Mouse (Mus musculus) fat pad, adult 2 months (tissue): Measurements from ENCODE around the gene Postn.
A peak's percentile ranks its signal among the peaks of the same experiment; 100 is the strongest.

ENCODE experiments used
- DNase-seq: peaks from one replicate; pipeline ENCODE4 v3.0.0-alpha.2; 2011; ENCODE audit warnings: low read depth, low spot score; ENCODE audit errors: extremely low read depth

Gene Postn

DNA sequence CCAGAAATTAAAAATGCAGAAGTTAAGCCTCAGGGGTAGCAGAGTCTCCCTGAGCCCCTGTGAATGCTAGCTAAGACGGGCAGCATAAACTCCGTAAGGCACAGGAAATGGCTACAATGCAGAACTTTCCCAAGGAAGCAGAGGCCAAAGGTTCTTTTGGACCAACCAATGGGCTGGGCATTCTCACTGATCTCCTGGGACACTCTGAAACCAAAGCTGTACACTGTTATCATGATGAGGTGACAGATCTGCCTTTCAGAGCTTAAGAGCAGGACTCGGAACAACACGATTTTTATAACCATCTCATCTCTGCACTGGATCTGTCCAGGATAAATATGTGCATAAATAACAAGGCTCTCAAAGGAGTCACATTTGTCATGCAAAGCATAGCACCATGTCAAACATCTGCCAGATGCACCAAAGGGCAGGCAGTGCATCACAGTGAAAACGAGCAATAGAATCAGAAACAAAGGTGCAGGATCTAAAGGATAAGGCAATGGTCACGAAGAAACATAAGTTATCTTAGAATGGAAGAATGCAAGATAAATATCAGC is 57.0 kb downstream of the Postn start:
- no peak for DNase-seq

DNA sequence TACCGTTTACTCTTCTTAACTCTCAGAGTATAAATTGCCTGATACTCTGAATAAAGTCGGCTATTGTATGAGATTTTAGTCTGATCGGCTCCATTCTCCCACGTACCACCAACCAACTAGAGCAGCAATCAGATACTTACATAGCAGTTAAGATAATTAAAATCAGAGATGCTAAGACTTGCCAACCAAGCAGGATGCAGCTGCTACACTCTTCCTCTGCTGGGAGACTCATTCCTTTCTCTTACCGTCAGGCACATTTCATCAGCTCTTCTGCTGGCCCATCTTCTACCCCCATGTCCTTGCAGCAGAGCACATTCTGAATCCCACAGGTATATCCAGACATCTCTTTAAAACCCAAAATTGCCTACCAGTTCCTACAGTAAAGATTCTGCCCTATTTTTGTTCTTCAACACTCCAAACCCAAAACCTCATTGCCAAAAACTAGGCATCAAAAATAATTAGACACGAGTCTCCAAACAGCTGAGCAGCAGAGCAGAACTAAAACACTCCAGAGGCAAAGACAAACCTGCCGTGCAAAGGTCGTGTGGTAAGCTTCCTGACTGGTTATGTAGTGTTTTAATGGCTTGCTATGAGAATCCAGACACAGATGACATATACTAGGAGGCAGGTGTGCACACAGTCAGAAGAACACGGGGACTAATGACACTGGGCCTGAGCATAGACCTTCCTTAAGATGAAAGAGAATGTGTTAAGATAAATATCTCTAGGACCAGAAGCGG is 59.5 kb downstream of the Postn start:
- no peak for DNase-seq

DNA sequence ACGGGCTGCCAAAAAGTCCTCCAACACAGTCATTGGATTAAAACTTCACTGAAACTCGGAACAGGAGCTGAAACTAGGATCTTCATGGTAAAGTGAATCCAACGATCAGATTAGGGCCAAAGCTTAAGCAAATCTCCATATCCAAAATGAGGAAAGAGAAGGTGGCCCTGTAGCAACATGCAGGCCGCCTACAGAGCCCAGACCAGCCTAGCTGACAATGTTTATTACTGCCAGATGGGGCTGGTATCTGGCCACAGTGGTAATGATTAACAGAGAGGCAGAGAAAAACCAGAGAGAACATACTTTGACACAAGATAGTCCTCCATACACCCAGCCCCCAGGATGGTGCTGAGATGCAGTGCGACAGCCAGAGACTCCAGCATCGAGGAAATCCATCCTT is 60.1 kb downstream of the Postn start:
- peak; percentile 43 for DNase-seq

DNA sequence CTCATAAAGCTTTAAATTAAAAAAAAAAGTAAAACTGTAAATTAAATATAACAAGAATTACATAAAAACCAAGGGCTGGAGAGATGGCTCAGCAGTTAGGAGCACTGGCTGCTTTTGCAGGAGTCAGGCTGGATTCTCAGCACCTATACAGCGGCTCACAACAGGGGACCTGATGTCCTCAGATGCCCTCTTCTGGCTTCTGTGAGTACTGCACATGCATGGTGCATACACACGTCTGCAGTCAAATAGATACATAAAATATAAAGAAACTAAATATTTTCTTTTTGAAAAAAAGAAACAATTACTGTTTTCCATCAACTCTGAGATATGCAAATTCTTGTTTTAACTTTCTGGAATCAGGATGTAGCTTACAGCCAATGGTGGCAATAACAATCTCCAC is 60.8 kb downstream of the Postn start:
- no peak for DNase-seq

DNA sequence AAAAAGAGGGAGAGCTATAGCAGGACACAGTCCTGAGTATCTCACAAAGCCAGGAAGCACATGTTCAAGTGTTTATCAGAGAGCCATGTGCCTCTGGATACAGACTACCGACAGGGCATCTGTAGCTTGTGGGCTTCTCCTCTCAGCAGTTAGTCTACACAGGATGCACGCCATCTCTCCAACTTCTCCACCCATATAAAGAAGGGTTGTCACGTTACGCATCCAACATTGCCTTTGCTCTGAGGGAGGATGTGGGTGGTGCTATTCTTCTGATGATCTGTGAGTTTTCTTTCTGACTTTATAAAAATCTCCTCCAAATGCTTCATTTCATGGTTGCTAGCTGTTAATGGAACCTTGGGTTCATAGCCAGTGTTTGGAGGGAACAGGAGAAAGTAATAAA is 63.2 kb downstream of the Postn start:
- DNase-seq, result no peak

DNA sequence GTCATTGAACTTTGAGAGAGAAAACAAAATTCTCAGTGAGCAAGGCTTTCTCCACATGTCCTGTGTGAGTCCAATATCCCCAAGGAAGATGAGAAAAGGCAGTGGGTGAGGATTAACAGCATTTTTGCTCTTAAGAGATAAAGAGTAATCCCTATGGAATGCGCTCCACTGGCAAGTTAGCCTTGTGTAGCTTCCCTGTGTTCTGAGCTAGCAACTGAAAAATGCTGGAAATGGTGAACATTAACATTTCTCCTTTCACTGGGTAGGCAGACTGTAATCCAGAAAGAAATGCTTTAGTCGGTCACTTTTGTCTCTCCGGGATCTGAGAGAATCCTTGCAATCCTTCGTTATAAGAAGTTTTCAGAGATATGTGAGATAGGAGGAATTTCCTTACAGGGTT is 70.8 kb downstream of the Postn start:
- DNase-seq, result no peak

DNA sequence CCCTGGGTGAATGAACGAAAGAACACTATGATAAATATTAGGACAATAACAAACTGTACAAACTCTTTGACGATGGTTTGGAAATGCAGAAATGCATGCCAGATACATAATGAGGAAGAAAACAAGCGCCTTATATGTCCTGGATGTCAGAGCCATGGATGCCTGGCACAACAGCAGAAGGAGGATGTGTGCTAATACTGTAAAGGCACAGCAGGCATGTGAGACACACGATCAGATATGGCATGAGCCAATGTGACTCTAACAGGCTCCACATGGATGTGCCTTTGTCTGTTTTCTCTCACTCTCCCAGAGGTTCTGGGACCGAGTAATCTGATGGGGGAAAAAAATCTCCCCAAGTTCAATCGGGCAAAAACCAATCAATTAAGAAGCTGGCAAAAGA is 71.3 kb downstream of the Postn start:
- DNase-seq, result no peak

DNA sequence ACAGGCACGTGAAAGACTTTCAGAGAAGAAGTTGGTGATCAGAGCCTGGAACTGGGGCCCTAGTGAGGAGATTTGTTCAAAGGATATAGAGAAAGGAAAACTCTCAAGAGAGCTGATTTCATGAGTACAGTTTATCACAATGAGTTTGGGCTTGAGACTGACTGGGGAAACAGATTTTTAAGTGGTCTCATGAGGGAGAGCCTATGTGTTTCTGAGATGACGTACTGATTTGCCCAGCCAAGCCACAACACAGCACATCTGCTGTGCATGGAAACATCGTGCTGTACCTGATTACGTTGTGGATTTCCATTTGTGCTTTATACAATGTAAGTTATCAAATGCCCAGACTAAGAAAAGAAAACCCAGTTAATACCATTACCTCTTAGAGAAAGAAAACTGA is 71.7 kb downstream of the Postn start:
- no peak for DNase-seq

DNA sequence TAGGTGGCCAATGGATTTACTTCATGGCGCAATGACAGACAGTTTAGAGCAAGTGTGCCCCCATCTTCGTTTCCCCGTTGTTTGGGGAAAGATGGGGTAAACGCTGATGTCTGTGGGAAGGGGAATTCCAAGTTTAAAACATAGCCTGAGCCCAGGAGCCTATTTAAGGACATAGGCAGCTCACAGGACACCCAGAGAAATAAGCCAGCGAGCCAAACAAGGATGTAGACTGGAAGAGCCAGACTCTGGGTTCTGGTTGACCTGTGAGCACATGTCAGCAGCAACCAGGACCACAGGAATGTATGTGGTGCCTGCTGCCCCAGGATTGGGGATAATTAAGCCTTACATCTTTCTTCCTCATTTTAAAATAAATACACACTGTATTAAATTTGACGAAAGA is 73.7 kb downstream of the Postn start:
- DNase-seq, result no peak

DNA sequence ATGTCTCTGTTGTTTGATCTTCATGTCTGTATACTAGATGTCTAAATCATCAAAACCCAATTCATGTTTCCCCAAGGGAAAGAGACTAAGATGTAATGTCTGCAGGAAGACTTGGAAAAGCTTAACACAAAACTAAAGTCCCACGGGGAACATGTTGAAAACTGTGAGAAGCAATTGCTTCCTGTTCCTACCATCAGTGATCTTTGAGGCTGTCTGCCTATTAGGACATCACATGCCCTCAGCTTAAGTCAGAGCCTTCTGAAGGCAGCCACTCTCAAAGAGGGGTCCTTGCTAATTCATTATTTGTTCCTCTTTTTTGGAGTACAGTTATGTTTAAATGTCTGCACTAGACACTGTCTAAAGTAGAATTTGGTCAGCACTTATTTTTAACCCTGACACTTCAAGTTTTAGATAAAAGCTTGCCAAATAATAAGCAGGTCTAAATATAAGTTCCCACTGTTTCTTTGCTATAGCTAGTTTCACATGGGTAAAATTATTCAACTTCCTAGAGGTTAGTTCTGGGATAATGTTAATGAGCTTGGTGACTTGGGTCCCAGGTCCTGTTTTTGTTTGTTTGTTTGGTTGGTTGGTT is 75.6 kb downstream of the Postn start:
- DNase-seq, result no peak
